Mouse (Mus musculus): ENCODE data around the gene Dhrs9.

GRCm38 (mm10) chr2:69379801-69380200 lies 444 bp upstream of the Dhrs9 start:
- TF ChIP-seq CTCF (conservative IDR thresholded peaks at IDR 0.05; ENCODE audit: low read length) (no peak), POU5F1 (IDR thresholded peaks at IDR 0.05; ENCODE audit: borderline replicate concordance, low read length) (no peak), NANOG (IDR thresholded peaks at IDR 0.05; ENCODE audit: borderline replicate concordance, low read length) (no peak)
